Mouse (Mus musculus) neutrophil, adult 5-6 weeks (primary cell): ENCODE data around the gene Foxp1. TPM values are rescaled to one million over a fixed set of nuclear protein-coding genes. Genes with fewer than 3 reads are reported as not detected.
A peak's percentile ranks its signal among the peaks of the same experiment; 100 is the strongest.

ENCODE experiments used
- ATAC-seq: fragments of 151-379, 151-347 bp; 2 replicates; pipeline ENCODE4 v1.8.0; 2017; ENCODE audit warnings: mild to moderate bottlenecking, moderate TSS enrichment; ENCODE audit not compliant: insufficient number of reproducible peaks, poor library complexity, low FRiP score, severe bottlenecking; ENCODE audit errors: extremely low read depth
- total RNA-seq: library from RNA; stranded (forward); fragments of 200-1000 nt; gene quantifications from 2 replicates; pipeline ENCODE4 v1.2.3, GENCODE M21; 2017

Foxp1 gene
- total RNA-seq, 1 experiment from 2014 or later, result 448 TPM

- 0 out of 2 replicates have a peak, but pooled peaks have one; percentile 26 for ATAC-seq
Observed at GRCm38 (mm10) chr6:99420666-99421065, 101.9 kb downstream of the Foxp1 start.

DNA sequence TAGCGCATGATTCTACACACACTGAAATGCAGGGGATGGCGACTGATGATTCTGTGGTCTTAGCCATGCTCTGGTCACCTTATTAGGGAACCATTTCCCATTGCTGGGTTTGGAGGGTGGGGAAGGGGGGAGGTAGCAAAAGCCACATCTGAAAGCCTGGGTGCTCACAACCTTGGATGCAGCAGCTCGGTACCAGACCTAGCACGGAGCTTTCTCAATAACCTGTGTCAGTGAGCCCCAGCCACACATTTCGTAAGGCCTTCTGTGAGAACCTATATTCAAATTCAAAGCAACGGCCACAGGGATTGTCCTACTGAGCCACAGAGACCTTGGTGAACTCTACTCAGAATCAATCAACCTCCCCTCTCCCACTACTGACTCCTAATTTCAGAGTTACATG lies 109.9 kb downstream of the Foxp1 start:
- no peak for ATAC-seq

GRCm38 (mm10) chr6:99409602-99410001 lies 112.9 kb downstream of the Foxp1 start:
- no peak for ATAC-seq

DNA sequence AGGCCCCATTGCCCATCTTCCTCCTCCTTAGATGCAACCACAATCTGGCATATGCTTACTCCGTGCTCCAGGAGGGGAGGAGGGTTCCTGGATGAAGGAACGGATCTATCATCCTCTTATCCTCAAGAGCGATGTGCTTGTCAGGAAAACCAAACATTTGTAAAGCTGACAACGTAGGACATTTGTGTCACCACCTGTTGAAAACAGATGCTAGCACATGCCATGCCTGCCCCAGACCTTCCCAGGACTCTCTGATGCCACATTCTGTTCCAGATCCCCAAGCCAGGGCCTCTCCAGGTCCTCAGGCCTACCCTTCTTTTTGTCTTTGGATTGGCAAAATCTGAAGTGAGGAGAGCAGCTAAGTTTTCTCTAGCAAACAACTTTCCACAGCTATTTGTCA lies 113.6 kb downstream of the Foxp1 start:
- ATAC-seq, result no peak

DNA sequence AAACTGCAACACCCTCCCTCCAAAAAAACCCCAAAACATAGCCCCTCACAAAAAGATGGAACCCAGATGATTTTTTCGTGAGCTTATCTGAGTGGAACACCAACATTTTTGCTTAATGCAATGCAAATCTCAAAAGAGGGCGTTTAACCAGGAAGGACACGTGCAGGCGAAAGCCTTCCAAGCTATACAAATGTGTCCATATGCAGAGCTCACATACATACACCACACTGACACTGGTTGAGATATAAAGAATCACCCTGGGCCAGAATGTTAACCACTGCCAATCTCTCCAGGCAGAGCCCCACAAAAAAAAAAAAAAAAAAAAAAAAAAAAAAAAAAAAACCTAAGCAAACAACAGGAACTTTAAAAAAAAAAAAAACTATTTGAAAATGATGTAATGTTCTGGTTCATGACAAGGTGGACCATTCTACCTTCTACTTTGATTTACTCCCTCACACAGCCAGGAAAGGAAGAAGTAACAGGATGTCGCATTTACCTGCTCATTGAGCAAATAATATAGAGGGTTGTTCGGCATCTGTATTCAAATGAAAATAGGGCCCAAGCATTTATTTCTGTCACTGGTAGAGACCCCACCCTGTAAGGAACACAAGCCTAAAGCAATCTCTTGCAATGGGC lies 118.6 kb downstream of the Foxp1 start:
- ATAC-seq, result no peak

- no peak for ATAC-seq
Observed at GRCm38 (mm10) chr6:99402941-99403340, 119.6 kb downstream of the Foxp1 start.

DNA sequence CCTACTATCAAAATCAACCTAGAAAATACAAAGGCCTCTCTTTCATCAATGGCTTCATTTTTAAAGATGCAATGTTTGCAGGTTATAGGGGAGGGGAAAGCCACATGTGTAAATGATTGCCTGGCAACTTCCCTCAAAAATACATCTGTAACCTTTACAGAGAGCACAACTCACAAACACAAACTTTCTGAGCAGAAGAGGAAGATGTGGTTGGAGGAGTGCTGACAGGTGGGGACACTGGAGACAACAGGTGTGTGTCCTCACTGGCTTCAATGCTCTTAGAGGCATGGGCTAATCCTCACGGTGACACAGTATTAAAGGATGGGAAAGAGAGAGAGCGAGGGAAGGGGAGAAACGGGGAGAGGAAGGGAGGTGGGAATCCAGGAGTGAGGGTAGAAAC lies 120.2 kb downstream of the Foxp1 start:
- ATAC-seq, result peak; percentile 35; the same call in 1 of the 2 replicates

GRCm38 (mm10) chr6:99401801-99402200 lies 120.7 kb downstream of the Foxp1 start:
- peak; percentile 54 for ATAC-seq

- ATAC-seq, result no peak
Observed at GRCm38 (mm10) chr6:99401211-99401610, 121.3 kb downstream of the Foxp1 start.

DNA sequence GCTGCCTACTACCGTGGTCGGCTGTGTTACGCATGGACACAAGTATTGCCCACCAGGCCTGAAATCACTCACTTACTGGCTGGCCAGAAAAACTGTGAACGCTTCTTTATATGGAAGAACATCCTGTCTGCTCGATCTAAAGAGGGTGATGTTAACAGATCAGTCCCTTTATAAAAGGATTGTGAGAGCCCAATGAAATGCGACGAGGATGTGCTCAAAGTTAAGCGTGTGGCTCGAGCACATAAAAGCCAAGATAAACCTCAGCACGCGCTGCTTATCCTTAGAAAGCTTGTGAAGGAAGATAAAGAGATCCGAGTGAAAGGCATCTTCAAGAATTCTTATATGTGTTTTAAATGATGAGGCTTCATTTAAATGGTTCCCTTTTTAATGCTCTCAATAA lies 126.8 kb downstream of the Foxp1 start:
- ATAC-seq, result no peak

DNA sequence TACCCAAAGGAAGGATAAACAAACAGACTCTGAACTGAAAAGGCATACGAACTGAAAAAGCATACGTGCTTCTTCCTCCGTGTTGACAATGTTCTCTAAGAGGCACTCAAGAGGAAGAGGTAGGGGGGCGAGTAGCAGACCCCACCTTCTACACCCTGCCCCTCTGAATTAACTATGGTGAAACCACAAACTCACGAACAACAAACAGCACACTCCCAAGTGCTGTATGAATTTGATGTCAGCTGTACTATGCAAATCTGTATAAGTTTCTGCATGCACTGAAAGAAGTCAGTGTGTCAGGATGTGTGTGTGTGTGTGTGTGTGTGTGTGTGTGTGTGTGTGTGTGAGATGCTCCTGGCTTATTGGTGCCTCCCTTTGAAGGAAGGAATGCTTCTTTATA lies 127.7 kb downstream of the Foxp1 start:
- peak; percentile 43; the same call in 1 of the 2 replicates for ATAC-seq

- ATAC-seq, result no peak
Observed at GRCm38 (mm10) chr6:99392484-99392883, 130.0 kb downstream of the Foxp1 start.

DNA sequence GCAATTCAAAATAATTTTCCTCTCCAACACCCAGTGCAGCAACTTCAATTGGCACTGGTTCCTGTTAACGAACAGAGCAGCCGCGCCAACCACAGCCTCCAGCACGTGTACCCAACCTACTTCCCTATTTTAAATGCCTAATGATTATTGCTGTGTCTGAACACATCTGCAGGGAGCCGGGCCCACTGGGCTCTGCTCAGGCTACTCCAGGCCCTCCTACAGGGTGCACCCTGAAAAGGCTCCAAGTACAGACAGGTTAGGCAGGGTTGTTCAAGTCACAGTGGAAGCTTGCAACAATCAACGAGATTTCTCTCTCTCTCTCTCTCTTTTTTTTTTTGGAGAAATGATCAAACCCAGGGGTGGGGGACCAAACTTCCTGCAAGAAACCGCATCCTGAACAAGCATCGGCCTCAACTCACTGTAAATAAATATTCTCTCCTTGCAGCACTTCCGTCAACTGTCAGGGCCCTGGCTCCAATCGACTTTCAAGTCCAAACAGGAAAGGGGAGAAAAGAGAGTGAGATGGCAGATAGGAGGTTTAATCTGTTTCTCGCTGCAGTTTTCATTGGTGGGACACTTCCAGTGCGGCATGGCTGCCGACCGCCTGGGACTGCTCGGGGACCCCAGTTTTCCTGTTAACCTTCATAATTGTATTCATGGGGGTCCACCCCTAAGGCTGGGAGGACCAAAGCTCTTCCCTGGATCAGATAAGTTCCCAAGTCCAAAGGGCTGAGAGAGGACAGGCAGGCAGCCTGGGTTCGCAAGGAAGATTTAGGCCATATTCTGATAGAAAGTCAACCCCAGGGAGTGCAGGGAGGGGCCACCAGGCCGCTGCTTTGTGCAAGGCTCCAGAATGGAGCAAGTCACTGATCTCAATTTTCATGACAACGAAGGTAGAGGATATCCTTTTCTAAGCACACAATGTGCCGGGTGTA lies 133.5 kb downstream of the Foxp1 start:
- peak; percentile 90 for ATAC-seq

DNA sequence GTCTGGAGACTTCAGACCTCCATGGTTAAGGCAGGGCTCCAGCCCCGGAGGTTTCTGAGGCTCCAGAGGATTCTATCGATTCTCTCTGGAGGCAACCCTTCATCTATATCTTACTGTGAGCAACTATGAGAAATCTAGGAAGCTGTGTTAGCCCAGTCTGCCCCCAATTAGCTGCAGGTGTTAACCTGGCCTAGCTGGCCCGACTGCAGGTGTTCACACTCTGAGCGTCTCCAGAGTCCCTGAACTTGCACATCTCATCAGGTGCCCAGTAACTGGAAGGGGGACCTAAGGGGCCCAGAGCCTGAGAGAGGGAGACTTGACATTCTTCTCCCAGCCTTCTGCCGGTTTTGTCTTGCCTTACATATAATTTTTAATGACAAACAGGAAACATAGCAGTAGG lies 134.5 kb downstream of the Foxp1 start:
- ATAC-seq, result no peak

DNA sequence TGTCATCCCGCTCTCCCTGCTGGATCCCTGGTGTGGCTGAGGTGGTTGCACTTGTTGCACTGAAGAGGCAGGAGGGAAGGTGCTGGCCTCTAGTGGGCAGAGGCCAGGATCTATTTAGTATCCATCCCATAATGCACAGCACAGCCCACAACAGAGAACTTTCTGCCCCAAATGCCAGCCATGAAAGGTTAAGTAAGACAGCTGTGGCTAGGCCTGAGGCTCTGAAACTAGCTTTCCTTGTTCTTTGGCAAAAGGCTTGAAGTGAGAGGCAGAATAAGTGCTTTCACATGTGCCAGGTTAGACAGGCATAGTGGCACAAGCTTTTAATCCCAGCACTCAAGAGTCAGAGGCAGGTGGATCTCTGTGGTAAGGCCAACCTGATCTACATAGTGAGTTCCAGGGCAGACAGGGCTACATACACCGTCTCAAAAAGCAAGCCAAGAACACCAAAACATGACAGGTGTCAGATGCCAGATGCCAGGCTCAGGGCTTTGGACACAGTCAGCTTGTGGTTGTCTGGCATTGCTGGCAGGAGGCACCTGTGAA lies 137.4 kb downstream of the Foxp1 start:
- peak; percentile 31; the same call in 1 of the 2 replicates for ATAC-seq

DNA sequence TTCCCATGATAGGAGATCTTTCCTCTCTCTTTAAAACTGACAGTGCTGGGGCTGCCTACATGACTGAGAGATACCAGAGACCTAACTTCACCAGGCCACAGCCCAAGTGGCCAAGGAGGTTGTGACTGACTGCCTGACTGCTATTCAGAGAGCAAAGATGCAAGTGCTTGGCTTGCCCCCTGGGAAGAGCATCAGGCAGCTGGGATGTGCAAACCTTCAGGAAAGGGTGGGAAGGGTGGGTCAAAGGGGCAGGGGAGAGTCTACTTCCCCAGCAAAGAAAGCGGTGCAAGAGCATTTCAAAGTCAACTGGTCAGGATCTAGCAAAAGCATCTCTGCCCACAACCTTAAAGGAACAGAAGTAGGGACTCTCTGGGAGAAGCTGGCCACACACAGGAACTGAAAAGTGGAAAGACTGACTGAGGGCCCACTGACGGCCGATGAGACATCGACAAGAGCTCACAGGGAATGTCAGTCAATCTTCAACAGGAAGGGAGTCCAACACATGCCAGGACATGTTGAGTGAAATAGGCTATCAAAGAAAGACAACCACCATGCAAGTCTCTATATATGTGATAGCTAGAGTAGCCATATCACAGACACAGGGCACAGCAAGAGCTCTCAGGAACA lies 138.6 kb downstream of the Foxp1 start:
- ATAC-seq, result no peak

GRCm38 (mm10) chr6:99380146-99380545 lies 142.4 kb downstream of the Foxp1 start:
- no peak for ATAC-seq

- no peak for ATAC-seq
Observed at GRCm38 (mm10) chr6:99378997-99379710, 143.4 kb downstream of the Foxp1 start.

DNA sequence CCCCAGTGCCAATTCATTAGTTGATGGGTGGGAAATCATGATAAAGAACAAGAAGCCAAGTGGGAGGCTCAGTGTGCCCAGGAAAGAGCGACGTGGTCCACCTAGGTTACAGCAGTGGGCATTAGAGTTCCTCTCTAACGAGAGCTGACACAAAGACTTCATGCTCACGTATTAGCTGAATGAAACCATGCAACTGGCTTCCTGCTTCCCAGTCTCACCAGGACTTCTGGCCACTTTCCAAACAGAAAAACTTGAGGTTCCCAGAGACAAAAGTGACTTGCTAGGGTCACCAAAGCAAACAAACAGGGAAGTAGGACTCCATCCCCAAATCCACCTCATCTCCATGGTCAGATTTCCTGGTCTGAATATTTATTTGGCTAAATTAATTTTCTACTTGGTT lies 144.8 kb downstream of the Foxp1 start:
- no peak for ATAC-seq
